Mouse (Mus musculus) stomach, postnatal 0 days (tissue): Measurements from ENCODE around the gene Mapk8.

Experiments used
- CTCF ChIP-seq: IDR thresholded peaks from 2 replicates; pipeline ENCODE4 v1.5.1; 2016; ENCODE audit warnings: antibody characterized with exemption, low read depth, mild to moderate bottlenecking, moderate library complexity
- EP300 ChIP-seq: optimal IDR thresholded peaks from 2 replicates; pipeline ENCODE3; 2016; ENCODE audit warnings: antibody characterized with exemption

DNA sequence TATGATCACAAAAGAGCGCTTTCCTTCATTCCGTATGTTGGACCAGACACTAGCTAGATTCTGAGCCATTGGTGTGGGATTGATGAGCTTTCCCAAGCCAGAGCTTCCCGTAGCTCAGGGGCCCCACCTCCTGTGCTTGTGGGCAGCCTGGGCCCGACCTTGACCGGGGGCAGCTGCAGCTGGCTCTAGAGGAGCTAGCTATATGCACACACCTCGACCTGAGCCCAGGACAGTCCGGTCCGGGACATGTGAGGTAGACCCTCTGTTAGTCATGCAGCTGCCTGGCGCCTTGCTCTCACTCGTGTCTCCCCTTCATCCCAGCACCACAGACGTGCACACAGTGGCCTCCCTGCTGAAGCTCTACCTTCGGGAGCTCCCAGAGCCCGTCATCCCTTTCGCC lies 84.8 kb downstream of the Mapk8 start:
- TF ChIP-seq CTCF = no peak
- TF ChIP-seq EP300 = no peak
